Mouse (Mus musculus) heart, adult 2 months (tissue): ENCODE results near the gene Jaml. TPM values are rescaled to one million over a fixed set of nuclear protein-coding genes. Genes with fewer than 3 reads are reported as not detected.

Source experiments
- DNase-seq, 2 experiments: peaks; one replicate each; pipeline ENCODE4 v3.0.0; 2021
- H3K27ac ChIP-seq: fragments of 200-600 bp; 2 replicates; pipeline ENCODE4 v1.8.1; 2022
- H3K27me3 ChIP-seq: fragments of 200-500 bp; 2 replicates; pipeline ENCODE4 v1.6.1; 2012; ENCODE audit warnings: mild to moderate bottlenecking, low read length, inconsistent platforms, mixed read lengths; ENCODE audit not compliant: control insufficient read depth, insufficient read depth
- H3K36me3 ChIP-seq: fragments of 200-500 bp; 2 replicates; pipeline ENCODE4 v1.6.1; 2012; ENCODE audit warnings: low read length, inconsistent platforms; ENCODE audit not compliant: control insufficient read depth, insufficient read depth
- H3K4me1 ChIP-seq: fragments of 200-500 bp; 2 replicates; pipeline ENCODE4 v1.6.1; 2011; ENCODE audit warnings: low read length; ENCODE audit not compliant: control insufficient read depth, insufficient read depth
- H3K4me3 ChIP-seq: fragments of 200-600 bp; 2 replicates; pipeline ENCODE4 v1.8.1; 2022
- H3K79me2 ChIP-seq: fragments of 200-500 bp; replicated peaks from 2 replicates; pipeline ENCODE4 v1.6.1; 2012; ENCODE audit warnings: mild to moderate bottlenecking, inconsistent platforms, low read length, moderate library complexity, mixed read lengths; ENCODE audit not compliant: control insufficient read depth, insufficient read depth
- H3K9ac ChIP-seq: fragments of 200-500 bp; 2 replicates; pipeline ENCODE4 v1.6.1; 2012; ENCODE audit warnings: low read depth, mild to moderate bottlenecking, control low read depth, inconsistent platforms, low read length, mixed read lengths
- CTCF ChIP-seq: fragments of 200-600 bp; IDR thresholded peaks from 2 replicates; pipeline ENCODE4 v1.8.1; 2022; ENCODE audit warnings: antibody characterized with exemption, mild to moderate bottlenecking, moderate library complexity
- EP300 ChIP-seq: fragments of 200-500 bp; IDR thresholded peaks from 2 replicates; pipeline ENCODE4 v1.6.1; 2011; ENCODE audit warnings: low read depth, low read length, control low read depth; ENCODE audit not compliant: insufficient read depth
- POLR2A ChIP-seq: fragments of 200-500 bp; IDR thresholded peaks from 2 replicates; pipeline ENCODE4 v1.6.1; 2011; ENCODE audit warnings: mild to moderate bottlenecking, low read depth, low read length, control low read depth; ENCODE audit not compliant: insufficient read depth
- WGBS: fragments of 180-500 bp; shearing (Covaris S2); methylation state at CpG from one replicate; pipeline ENCODE4 v1.1.7; 2018; 5-methylcytosine and 5-hydroxymethylcytosine counted together
- intact Hi-C: fragments of 180-260 bp; cut with DNase I; formaldehyde crosslinking; loops from one replicate; pipeline ENCODE4 v1.15.1; 2025
- polyA plus RNA-seq: library from polyadenylated mRNA; depleted of rRNA; stranded (reverse); fragments of >200 nt; gene quantifications from 2 replicates; pipeline ENCODE4 v1.2.3, GENCODE M21; 2012
- total RNA-seq, 2 experiments: library from RNA; stranded (reverse); gene quantifications; 2 replicates each; pipeline ENCODE4 v1.2.3; 2021

The Jaml gene
- total and polyA plus RNA-seq, 3 experiments, result 0.14 to 0.29 (median 0.20) TPM

GRCm38 (mm10) chr9:45049731-45050130 is 29.3 kb upstream of the Jaml start:
- Histone ChIP-seq H3K9ac (no peak overlapping the region), H3K4me1 (no peaks in the 10 kb centered on the region), H3K36me3 (no peaks in the 10 kb centered on the region), H3K4me3 (no peak overlapping the region), H3K27ac (no peak overlapping the region), H3K27me3 (no peaks in the 10 kb centered on the region), H3K79me2 (no peaks in the 10 kb centered on the region)
- no peak for DNase-seq
- 63% methylated on average over 1 of the region's 1 CpGs for WGBS
- intact Hi-C loops, result loop anchor here (5.0 kb wide), 1 partner anchor 88 kb away; the partner anchor contains the start of gene Scn4b
- no peak for TF ChIP-seq POLR2A
- no peak for TF ChIP-seq EP300
- TF ChIP-seq CTCF, result no peak

GRCm38 (mm10) chr9:45050301-45050700 is 28.7 kb upstream of the Jaml start:
- Histone ChIP-seq H3K9ac (no peak overlapping the region), H3K79me2 (no peaks in the 10 kb centered on the region), H3K27me3 (no peaks in the 10 kb centered on the region), H3K4me1 (no peaks in the 10 kb centered on the region), H3K4me3 (no peak overlapping the region), H3K27ac (no peak overlapping the region), H3K36me3 (no peaks in the 10 kb centered on the region)
- no peak for DNase-seq
- TF ChIP-seq EP300 (no peak), POLR2A (no peak), CTCF (no peak)
- WGBS, result 79% methylated on average over 2 of the region's 2 CpGs
- intact Hi-C loops, result no loop called here

DNA sequence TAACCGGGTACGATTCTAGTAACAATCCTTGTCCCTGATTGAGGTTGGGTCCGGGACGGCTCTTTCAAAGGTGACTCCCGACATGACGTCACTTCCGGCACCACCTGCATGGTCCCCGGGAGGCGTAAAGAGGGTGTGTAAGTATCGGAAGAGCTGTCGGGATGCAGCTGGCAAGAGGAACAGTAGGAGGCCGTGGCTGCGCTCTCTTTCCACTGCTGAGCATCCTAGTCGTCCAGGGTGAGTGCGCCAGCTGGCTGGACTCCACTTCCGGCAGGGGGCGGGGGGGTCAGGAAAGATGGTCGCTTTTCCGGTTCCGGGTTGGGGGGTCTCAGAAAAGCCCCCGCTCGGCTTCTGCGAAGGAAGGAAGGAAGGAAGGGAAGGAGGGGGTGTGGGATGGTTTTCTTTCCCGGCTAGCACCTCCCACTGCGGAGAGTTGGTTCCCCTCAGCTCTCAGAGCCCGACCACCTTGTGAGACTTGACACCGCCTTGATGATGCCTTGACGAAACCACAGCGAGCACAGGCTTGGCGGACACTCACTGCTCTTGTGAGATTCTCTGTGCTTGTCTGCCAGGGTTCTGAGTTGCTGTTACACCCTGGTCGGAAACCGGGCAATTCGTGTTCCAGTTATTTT is 23.8 kb upstream of the Jaml start, which contains the start of gene Mpzl3:
TSS of gene Mpzl3 (plus strand) at position 105 of the 632 bp plus-strand sequence.
- H3K36me3 ChIP-seq, result no peaks in the 10 kb centered on the region
- no peaks in the 10 kb centered on the region for H3K27me3 ChIP-seq
- no peaks in the 10 kb centered on the region for H3K79me2 ChIP-seq
- H3K4me1 ChIP-seq, result no peaks in the 10 kb centered on the region
- intact Hi-C loops, result no loop called here
- H3K9ac ChIP-seq, result peak within 1 kb of the TSS; percentile 71
- peak; percentile 76 to 77 for DNase-seq
- peak within 1 kb of the TSS; percentile 69 for H3K27ac ChIP-seq
- under 1% methylated on average over 33 of the region's 33 CpGs for WGBS
- H3K4me3 ChIP-seq, result peak within 1 kb of the TSS; percentile 67
- TF ChIP-seq CTCF (no peak), POLR2A (no peak), EP300 (no peak)

- H3K79me2 ChIP-seq, result no peaks in the 10 kb centered on the region
- no peak overlapping the region for H3K27ac ChIP-seq
- DNase-seq, result no peak
- no peaks in the 10 kb centered on the region for H3K36me3 ChIP-seq
- no peaks in the 10 kb centered on the region for H3K27me3 ChIP-seq
- TF ChIP-seq POLR2A (no peak), EP300 (no peak), CTCF (no peak)
- no peaks in the 10 kb centered on the region for H3K4me1 ChIP-seq
- no peak overlapping the region for H3K9ac ChIP-seq
- 44% methylated on average over 5 of the region's 5 CpGs for WGBS
- intact Hi-C loops, result no loop called here
- no peak overlapping the region for H3K4me3 ChIP-seq
These were observed 20.6 kb upstream of the Jaml start for GRCm38 (mm10) chr9:45058304-45058940.

- H3K27ac ChIP-seq, result no peak overlapping the region
- no peaks in the 10 kb centered on the region for H3K36me3 ChIP-seq
- no peaks in the 10 kb centered on the region for H3K4me1 ChIP-seq
- WGBS, result 36% methylated on average over 7 of the region's 7 CpGs
- H3K79me2 ChIP-seq, result no peaks in the 10 kb centered on the region
- TF ChIP-seq CTCF (no peak), POLR2A (no peak), EP300 (no peak)
- intact Hi-C loops, result no loop called here
- H3K9ac ChIP-seq, result no peak overlapping the region
- no peak overlapping the region for H3K4me3 ChIP-seq
- DNase-seq, result no peak
- H3K27me3 ChIP-seq, result no peaks in the 10 kb centered on the region
These were observed 18.8 kb upstream of the Jaml start for GRCm38 (mm10) chr9:45060151-45060550.

DNA sequence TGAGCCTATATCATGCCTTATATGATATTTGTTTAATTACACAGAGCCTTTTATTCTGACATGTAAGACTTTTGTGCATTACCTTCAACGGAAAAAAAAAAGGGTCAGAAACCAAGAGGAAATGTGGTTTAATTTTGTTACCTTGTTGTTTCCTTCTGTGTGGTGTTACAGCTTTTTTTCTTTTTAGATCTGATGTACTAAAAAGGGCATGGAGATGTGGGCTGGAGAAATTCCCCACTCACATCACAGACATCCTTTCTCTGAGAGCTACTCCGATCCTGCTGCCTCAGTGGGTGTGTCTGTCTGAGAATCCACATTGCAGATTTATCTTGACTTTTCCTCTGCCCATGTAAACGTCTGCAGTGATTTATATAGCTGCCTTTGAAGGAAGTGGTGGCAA is 16.3 kb upstream of the Jaml start:
- intact Hi-C loops, result no loop called here
- H3K36me3 ChIP-seq, result no peaks in the 10 kb centered on the region
- no peaks in the 10 kb centered on the region for H3K79me2 ChIP-seq
- WGBS, result 53% methylated on average over 3 of the region's 3 CpGs
- H3K4me3 ChIP-seq, result no peak overlapping the region
- DNase-seq, result no peak
- H3K27me3 ChIP-seq, result no peaks in the 10 kb centered on the region
- H3K27ac ChIP-seq, result no peak overlapping the region
- TF ChIP-seq POLR2A, result no peak
- TF ChIP-seq EP300, result no peak
- no peak for TF ChIP-seq CTCF
- no peak overlapping the region for H3K9ac ChIP-seq
- no peaks in the 10 kb centered on the region for H3K4me1 ChIP-seq
